20 mouse cellular contexts compared by ENCODE assay signal in the genomic region with DNA sequence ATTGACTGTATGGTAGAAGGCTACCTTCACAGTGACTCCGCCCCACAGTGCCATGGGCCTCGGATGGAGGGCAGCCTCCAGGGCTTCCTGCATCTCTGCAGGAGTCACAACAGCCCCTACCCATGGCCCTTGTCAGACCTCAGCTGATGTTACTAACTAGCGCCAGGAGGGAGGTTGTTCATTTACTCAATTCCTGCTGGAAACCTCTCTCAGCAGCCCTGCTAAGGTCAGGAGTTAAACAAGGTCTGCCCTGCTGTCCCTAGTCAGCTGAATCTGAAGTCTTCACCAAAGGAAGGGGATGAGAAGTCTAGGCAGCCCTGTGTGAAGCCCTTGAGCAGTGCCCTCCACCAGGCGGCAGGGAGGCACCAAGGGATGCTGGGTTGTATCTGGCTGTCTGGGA.
"Had no signal": no experiment of that assay in that cellular context is flagged by ENCODE, and none has a peak within 500 bp of the region (broad histone marks: within the 10 kb centered on the region; RNA-seq: fewer than 3 reads in every experiment).

No protein-coding gene starts in this region.

- H3K4me2 ChIP-seq: limb, embryonic 13.5 days; liver, embryonic 12.5 days; liver, embryonic 15.5 days; lung, embryonic 15.5 days; midbrain, embryonic 13.5 days; neural tube, embryonic 13.5 days had no signal

- H3K4me3 ChIP-seq: layer of hippocampus, adult 2 months; limb, embryonic 10.5 days; limb, embryonic 13.5 days; liver, embryonic 12.5 days; liver, embryonic 15.5 days; lung, embryonic 15.5 days; megakaryocyte, embryonic 14.5 days; midbrain, embryonic 10.5 days; midbrain, embryonic 13.5 days; myocyte; neural tube, embryonic 13.5 days had no signal

- H3K9ac ChIP-seq: limb, embryonic 13.5 days; liver, embryonic 12.5 days; liver, embryonic 15.5 days; lung, embryonic 15.5 days; midbrain, embryonic 13.5 days; neural tube, embryonic 13.5 days had no signal

- H3K4me1 ChIP-seq: liver, embryonic 12.5 days; liver, embryonic 15.5 days; neural tube, embryonic 13.5 days had no signal

- H3K9me3 ChIP-seq: limb, embryonic 10.5 days; limb, embryonic 13.5 days; liver, embryonic 12.5 days; liver, embryonic 15.5 days; lung, embryonic 15.5 days; megakaryocyte, embryonic 14.5 days; midbrain, embryonic 10.5 days; midbrain, embryonic 13.5 days; neural tube, embryonic 13.5 days had no signal

- DNase-seq: layer of hippocampus, adult 9-11 months; liver; lung, adult 18-20 months; lung, postnatal 10 days; lung, postnatal 36 days; thymus, adult 18-20 months; thymus, postnatal 36 days had no signal

- H3K27ac ChIP-seq: layer of hippocampus, adult 2 months; limb, embryonic 13.5 days; liver, embryonic 12.5 days; liver, embryonic 15.5 days; lung, embryonic 15.5 days; midbrain, embryonic 10.5 days; midbrain, embryonic 13.5 days; neural tube, embryonic 13.5 days had no signal

- ATAC-seq: intestine, embryonic 16.5 days; liver, embryonic 12.5 days; midbrain, embryonic 13.5 days; midbrain, embryonic 16.5 days had no signal

- H3K36me3 ChIP-seq: limb, embryonic 10.5 days; limb, embryonic 13.5 days; liver, embryonic 12.5 days; liver, embryonic 15.5 days; lung, embryonic 15.5 days; midbrain, embryonic 10.5 days; midbrain, embryonic 13.5 days; neural tube, embryonic 13.5 days had no signal

- H3K27me3 ChIP-seq: neural tube, embryonic 13.5 days had no signal
